Mouse (Mus musculus) splenic B cell, adult 2 months (primary cell): ENCODE data around the gene Cldn4.
A peak's percentile ranks its signal among the peaks of the same experiment; 100 is the strongest.

Experiments used
- DNase-seq: peaks from one replicate; pipeline ENCODE4 v3.0.0-alpha.2; 2011; ENCODE audit warnings: low read depth, low spot score
- H3K27me3 ChIP-seq: 2 replicates; pipeline ENCODE4 v1.6.1; 2012; ENCODE audit warnings: mild to moderate bottlenecking, low read length, moderate library complexity, mixed read lengths; ENCODE audit not compliant: control insufficient read depth, poor library complexity, insufficient read depth, severe bottlenecking
- H3K36me3 ChIP-seq: 2 replicates; pipeline ENCODE4 v1.6.1; 2012; ENCODE audit warnings: mild to moderate bottlenecking, low read length, moderate library complexity, mixed read lengths; ENCODE audit not compliant: control insufficient read depth, poor library complexity, insufficient read depth, severe bottlenecking

Cldn4 gene

GRCm38 (mm10) chr5:134929988-134930387, 16.7 kb downstream of the Cldn4 start:
- Histone ChIP-seq H3K27me3 (no peaks in the 10 kb centered on the region), H3K36me3 (no peaks in the 10 kb centered on the region)
- no peak for DNase-seq

GRCm38 (mm10) chr5:134926726-134927125, 20.0 kb downstream of the Cldn4 start:
- no peak for DNase-seq
- no peaks in the 10 kb centered on the region for H3K36me3 ChIP-seq
- no peaks in the 10 kb centered on the region for H3K27me3 ChIP-seq

- no peaks in the 10 kb centered on the region for H3K27me3 ChIP-seq
- no peaks in the 10 kb centered on the region for H3K36me3 ChIP-seq
- DNase-seq, result no peak
These were observed 23.6 kb downstream of the Cldn4 start for GRCm38 (mm10) chr5:134923141-134923540.

GRCm38 (mm10) chr5:134921106-134921505, 25.6 kb downstream of the Cldn4 start:
- no peaks in the 10 kb centered on the region for H3K27me3 ChIP-seq
- no peaks in the 10 kb centered on the region for H3K36me3 ChIP-seq
- DNase-seq, result no peak

GRCm38 (mm10) chr5:134920106-134920687, 26.5 kb downstream of the Cldn4 start:
- H3K36me3 ChIP-seq, result no peaks in the 10 kb centered on the region
- no peak for DNase-seq
- no peaks in the 10 kb centered on the region for H3K27me3 ChIP-seq

- DNase-seq, result no peak
- H3K27me3 ChIP-seq, result no peaks in the 10 kb centered on the region
- H3K36me3 ChIP-seq, result no peaks in the 10 kb centered on the region
These were observed 27.6 kb downstream of the Cldn4 start for GRCm38 (mm10) chr5:134919097-134919496.

GRCm38 (mm10) chr5:134918071-134918832, 28.5 kb downstream of the Cldn4 start:
- H3K27me3 ChIP-seq, result no peaks in the 10 kb centered on the region
- H3K36me3 ChIP-seq, result no peaks in the 10 kb centered on the region
- peak; percentile 62 for DNase-seq

- no peaks in the 10 kb centered on the region for H3K36me3 ChIP-seq
- H3K27me3 ChIP-seq, result no peaks in the 10 kb centered on the region
- no peak for DNase-seq
These were observed 31.4 kb downstream of the Cldn4 start, which contains the start of gene Cldn13 for GRCm38 (mm10) chr5:134915311-134915710. TSS of gene Cldn13 (minus strand) at chr5:134915526.

GRCm38 (mm10) chr5:134914510-134914909, 32.2 kb downstream of the Cldn4 start:
- no peaks in the 10 kb centered on the region for H3K36me3 ChIP-seq
- no peak for DNase-seq
- no peaks in the 10 kb centered on the region for H3K27me3 ChIP-seq

- no peaks in the 10 kb centered on the region for H3K36me3 ChIP-seq
- DNase-seq, result no peak
- no peaks in the 10 kb centered on the region for H3K27me3 ChIP-seq
These were observed 33.0 kb downstream of the Cldn4 start for GRCm38 (mm10) chr5:134913753-134914152.

GRCm38 (mm10) chr5:134913352-134913751, 33.4 kb downstream of the Cldn4 start:
- DNase-seq, result no peak
- no peaks in the 10 kb centered on the region for H3K36me3 ChIP-seq
- no peaks in the 10 kb centered on the region for H3K27me3 ChIP-seq

- no peaks in the 10 kb centered on the region for H3K36me3 ChIP-seq
- DNase-seq, result no peak
- H3K27me3 ChIP-seq, result no peaks in the 10 kb centered on the region
These were observed 34.8 kb downstream of the Cldn4 start for GRCm38 (mm10) chr5:134911901-134912300.

GRCm38 (mm10) chr5:134907135-134907534, 39.6 kb downstream of the Cldn4 start:
- Histone ChIP-seq H3K36me3 (no peaks in the 10 kb centered on the region), H3K27me3 (no peaks in the 10 kb centered on the region)
- peak; percentile 69 for DNase-seq

- Histone ChIP-seq H3K36me3 (no peaks in the 10 kb centered on the region), H3K27me3 (no peaks in the 10 kb centered on the region)
- DNase-seq, result no peak
These were observed 40.1 kb downstream of the Cldn4 start, which contains the start of gene Tmem270 for GRCm38 (mm10) chr5:134906633-134907032. TSS of gene Tmem270 (minus strand) at chr5:134906733.

- no peaks in the 10 kb centered on the region for H3K27me3 ChIP-seq
- H3K36me3 ChIP-seq, result no peaks in the 10 kb centered on the region
- DNase-seq, result no peak
These were observed 45.1 kb downstream of the Cldn4 start for GRCm38 (mm10) chr5:134901644-134902027.
